ENCODE assay signal across 8 mouse cellular contexts in genomic region chr7:48894152-48894551, GRCm38 (mm10). TPM values are rescaled to one million over a fixed set of nuclear protein-coding genes. Genes with fewer than 3 reads are reported as not detected.
A peak's percentile ranks its signal among the peaks of the same experiment; 100 is the strongest.
DNase-seq lines count a peak whose midpoint lies in the region; TF ChIP-seq lines count a peak whose summit lies in the region.

No protein-coding gene starts in this region.

- no peaks in the 10 kb centered on the region for H3K36me3 ChIP-seq in ES-Bruce4 (ENCODE audit: control insufficient read depth, insufficient read depth, low read length, poor library complexity, severe bottlenecking)

- WGBS in cerebellum, adult 2 months: 4% methylated on average over 6 of the region's 6 CpGs

- no peak for TF ChIP-seq POLR2A in ES-Bruce4 (IDR thresholded peaks at IDR 0.05; ENCODE audit: insufficient read depth, low read length)
- no peak for TF ChIP-seq POLR2A in cerebellum, adult 2 months (IDR thresholded peaks at IDR 0.05; ENCODE audit: borderline replicate concordance, insufficient read depth, low read length)

- peak; percentile 60 for DNase-seq in A20 (ENCODE audit: low read depth, low spot score)
- DNase-seq in cerebellum, adult 2 months: peak; percentile 55 to 82
- DNase-seq in frontal cortex, postnatal 36 days (ENCODE audit: low spot score in 2 of 2): peak; percentile 70 to 84
- DNase-seq in kidney, postnatal 25 days: peak; percentile 48 to 70
- peak; percentile 46 to 58 for DNase-seq in lung, adult 18-20 months
- peak; percentile 90 for DNase-seq in retina, embryonic 14.5 days (ENCODE audit: low spot score)
- DNase-seq in urinary bladder, postnatal 14 days (ENCODE audit: low spot score): peak; percentile 68

- H3K27ac ChIP-seq in ES-Bruce4 (ENCODE audit: insufficient read depth, low read length): no peak overlapping the region
- no peak overlapping the region for H3K27ac ChIP-seq in cerebellum, adult 2 months (ENCODE audit: insufficient read depth, low read length)

- no peaks in the 10 kb centered on the region for H3K4me1 ChIP-seq in ES-Bruce4 (ENCODE audit: control insufficient read depth, insufficient read depth, low read length)
- H3K4me1 ChIP-seq in cerebellum, adult 2 months (ENCODE audit: control insufficient read depth, insufficient read depth, low read length): no peaks in the 10 kb centered on the region

- H3K4me3 ChIP-seq in ES-Bruce4 (ENCODE audit: low read depth, low read length): no peak overlapping the region
- H3K4me3 ChIP-seq in cerebellum, adult 2 months (replicated peaks; ENCODE audit: insufficient read depth, low read depth, low read length): no peak overlapping the region

- TF ChIP-seq CTCF in ES-Bruce4 (IDR thresholded peaks at IDR 0.05; ENCODE audit: low read depth, low read length): peak; percentile 82
- TF ChIP-seq CTCF in cerebellum, adult 2 months (IDR thresholded peaks at IDR 0.05; ENCODE audit: borderline replicate concordance, insufficient read depth, low read depth, low read length): peak; percentile 81

- H3K9me3 ChIP-seq in ES-Bruce4 (replicated peaks; ENCODE audit: control insufficient read depth, insufficient read depth, low read length, poor library complexity, severe bottlenecking): no peaks in the 10 kb centered on the region

- TF ChIP-seq EP300 in ES-Bruce4 (IDR thresholded peaks at IDR 0.05; ENCODE audit: insufficient read depth, low read depth, low read length): no peak

- no peaks in the 10 kb centered on the region for H3K27me3 ChIP-seq in ES-Bruce4 (ENCODE audit: control insufficient read depth, insufficient read depth, low read length, poor library complexity, severe bottlenecking)
- no peaks in the 10 kb centered on the region for H3K27me3 ChIP-seq in cerebellum, adult 2 months (ENCODE audit: control insufficient read depth, insufficient read depth, low read length)

- no peak overlapping the region for H3K9ac ChIP-seq in ES-Bruce4 (ENCODE audit: low read depth, poor library complexity, severe bottlenecking)

RNA-seq across cellular contexts. Expression of gene E2f8, which starts 12.8 kb away (rescaled TPM):
- polyA plus RNA-seq in ES-Bruce4 (2011; ENCODE audit: insufficient read depth, insufficient read length, low read depth, missing spikeins): 24.9 and 25.1 TPM in 2 replicates
- polyA plus RNA-seq in cerebellum, adult 2 months (2012; rRNA removed): 0.10 and 0.14 TPM in 2 replicates

RNA-seq across cellular contexts. Expression of gene Nav2, which starts 14.4 kb away (rescaled TPM):
- polyA plus RNA-seq in ES-Bruce4 (2011; ENCODE audit: insufficient read depth, insufficient read length, low read depth, missing spikeins): 51.7 and 58.6 TPM in 2 replicates
- polyA plus RNA-seq in cerebellum, adult 2 months (2012; rRNA removed): 32.5 and 35.8 TPM in 2 replicates

RNA-seq across cellular contexts. Expression of gene Csrp3, which starts 46.3 kb away (rescaled TPM):
- polyA plus RNA-seq in ES-Bruce4 (2011; ENCODE audit: insufficient read depth, insufficient read length, low read depth, missing spikeins): not detected in 2 replicates
- not detected in 2 replicates for polyA plus RNA-seq in cerebellum, adult 2 months (2012; rRNA removed)

Comparison
In these comparisons a context has a peak if more than half of its experiments do, and no peak if none do; other contexts are left out.
1. RNA of gene E2f8, which starts 12.8 kb away (polyA plus RNA-seq): 24.9 to 25.1 TPM in ES-Bruce4; 0.10 to 0.14 TPM in cerebellum, adult 2 months; every median in the first group is over 10 times any median in the second.
2. Peak in every context shown above with its lines, with median percentiles within 50 percentile points of each other: DNase-seq.